Comparison of ENCODE assay signal across 28 mouse cellular contexts in genomic region chr6:140664611-140665010, GRCm38 (mm10). TPM values are rescaled to one million over a fixed set of nuclear protein-coding genes. Genes with fewer than 3 reads are reported as not detected.
DNase-seq lines count a peak whose midpoint lies in the region; ATAC-seq and TF ChIP-seq lines count a peak whose summit lies in the region.
"Had no signal": no experiment of that assay in that cellular context is flagged by ENCODE, and none has a peak within 500 bp of the region (broad histone marks: within the 10 kb centered on the region; RNA-seq: fewer than 3 reads in every experiment).

No protein-coding gene starts in this region.

- no peak overlapping the region for H3K27ac ChIP-seq in intestine, embryonic 15.5 days
- H3K27ac ChIP-seq in intestine, embryonic 16.5 days (ENCODE audit: low read length), result no peak overlapping the region
- no peak overlapping the region for H3K27ac ChIP-seq in CH12.LX (ENCODE audit: insufficient read depth, low read depth)
- H3K27ac ChIP-seq: embryonic facial prominence, embryonic 10.5 days; embryonic facial prominence, embryonic 13.5 days; forebrain, embryonic 12.5 days; forebrain, embryonic 15.5 days; gastrocnemius, adult 2 months; hindbrain, embryonic 10.5 days; hindbrain, embryonic 13.5 days had no signal

- dilution Hi-C loops in CH12.LX (cut with MboI; ENCODE audit: extremely low pct_ligation_motif_present, extremely low pct_unique_long_range_greater_than_20kb, low sequenced_read_pairs), result no loop called here

- no peak for TF ChIP-seq POLR2A in CH12.LX (IDR thresholded peaks at IDR 0.05; ENCODE audit: low read depth, low read length)

- WGBS in intestine, embryonic 15.5 days, result 82% methylated on average over 5 of the region's 5 CpGs
- 83% methylated on average over 5 of the region's 5 CpGs for WGBS in intestine, embryonic 16.5 days

- no peak for TF ChIP-seq RAD21 in CH12.LX (IDR thresholded peaks at IDR 0.05; ENCODE audit: low read depth, low read length)

- TF ChIP-seq CTCF in CH12.LX (conservative IDR thresholded peaks at IDR 0.05 in 1 of 2, IDR thresholded peaks at IDR 0.05 in 1 of 2; ENCODE audit: low read depth in 2 of 2, low read length in 2 of 2), result no peak

- no peak overlapping the region for H3K9ac ChIP-seq in intestine, embryonic 15.5 days
- H3K9ac ChIP-seq in intestine, embryonic 16.5 days (ENCODE audit: low read depth, low read length), result no peak overlapping the region
- no peak overlapping the region for H3K9ac ChIP-seq in CH12.LX (ENCODE audit: insufficient read depth, low read depth)
- H3K9ac ChIP-seq: embryonic facial prominence, embryonic 13.5 days; forebrain, embryonic 12.5 days; forebrain, embryonic 15.5 days; hindbrain, embryonic 13.5 days had no signal

- no peak overlapping the region for H3K4me2 ChIP-seq in intestine, embryonic 15.5 days (replicated peaks)
- H3K4me2 ChIP-seq in intestine, embryonic 16.5 days (ENCODE audit: low read depth, low read length), result no peak overlapping the region
- no peak overlapping the region for H3K4me2 ChIP-seq in CH12.LX (ENCODE audit: insufficient read depth, low read depth, poor library complexity, severe bottlenecking)
- H3K4me2 ChIP-seq: embryonic facial prominence, embryonic 13.5 days; forebrain, embryonic 12.5 days; forebrain, embryonic 15.5 days; heart, embryonic 11.5 days; hindbrain, embryonic 13.5 days had no signal

- H3K36me3 ChIP-seq in intestine, embryonic 15.5 days, result no peaks in the 10 kb centered on the region
- H3K36me3 ChIP-seq in intestine, embryonic 16.5 days (ENCODE audit: control insufficient read depth, insufficient read depth, low read length), result no peaks in the 10 kb centered on the region
- peaks cover 8 to 18% of the 10 kb centered on the region in 2 experiments for H3K36me3 ChIP-seq in CH12.LX (replicated peaks in 1 of 2; ENCODE audit: control insufficient read depth in 1 of 2, insufficient read depth in 1 of 2, low read length in 1 of 2)
- H3K36me3 ChIP-seq: embryonic facial prominence, embryonic 10.5 days; forebrain, embryonic 12.5 days; forebrain, embryonic 15.5 days; hindbrain, embryonic 10.5 days; hindbrain, embryonic 13.5 days had no signal

- H3K27me3 ChIP-seq in intestine, embryonic 15.5 days (replicated peaks), result no peaks in the 10 kb centered on the region
- no peaks in the 10 kb centered on the region for H3K27me3 ChIP-seq in intestine, embryonic 16.5 days (replicated peaks; ENCODE audit: control insufficient read depth, insufficient read depth, low read length)
- no peaks in the 10 kb centered on the region for H3K27me3 ChIP-seq in CH12.LX (replicated peaks)
- H3K27me3 ChIP-seq: embryonic facial prominence, embryonic 13.5 days; forebrain, embryonic 12.5 days; forebrain, embryonic 15.5 days; hindbrain, embryonic 13.5 days; Patski had no signal

- H3K4me1 ChIP-seq in intestine, embryonic 15.5 days (replicated peaks), result 0 out of 2 replicates have a peak, but pooled peaks cover 2% of the 10 kb centered on the region
- peaks cover 7% of the 10 kb centered on the region; the same call in 1 of the 2 replicates for H3K4me1 ChIP-seq in intestine, embryonic 16.5 days (ENCODE audit: control insufficient read depth, insufficient read depth, low read length)
- peaks cover 3 to 18% of the 10 kb centered on the region in 2 experiments; a peak in 3 of 4 replicates for H3K4me1 ChIP-seq in CH12.LX (ENCODE audit: control insufficient read depth in 1 of 2, insufficient read depth in 2 of 2)

- TF ChIP-seq EP300 in CH12.LX (IDR thresholded peaks at IDR 0.05; ENCODE audit: low read length), result no peak

- no peak for DNase-seq in CH12.LX (ENCODE audit: extremely low read depth)
- no peak for DNase-seq in right cerebral cortex, postnatal 25 days
- no peak for DNase-seq in MN1 (ENCODE audit: low spot score)
- DNase-seq in cerebellum, adult 11-12 months, result no peak
- DNase-seq: adrenal gland, postnatal 10 days; adrenal gland, postnatal 36 days; cerebellum, adult 11 months; cerebellum, adult 8-10 months; cerebellum, postnatal 10 days; cerebellum, postnatal 36 days; embryo, embryonic 11 days; gastrocnemius, adult 2 months; gastrocnemius, postnatal 14 days had no signal

- H3K4me3 ChIP-seq in intestine, embryonic 15.5 days (replicated peaks), result no peak overlapping the region
- H3K4me3 ChIP-seq in intestine, embryonic 16.5 days (ENCODE audit: low read length), result no peak overlapping the region
- H3K4me3 ChIP-seq in CH12.LX (replicated peaks in 1 of 3; ENCODE audit: low read depth in 2 of 3, low read length in 2 of 3, poor library complexity in 1 of 3), result no peak overlapping the region
- H3K4me3 ChIP-seq: embryonic facial prominence, embryonic 10.5 days; embryonic facial prominence, embryonic 13.5 days; erythroblast, embryonic 14.5 days; forebrain, embryonic 12.5 days; forebrain, embryonic 15.5 days; gastrocnemius, adult 2 months; hindbrain, embryonic 10.5 days; hindbrain, embryonic 13.5 days had no signal

- no peaks in the 10 kb centered on the region for H3K9me3 ChIP-seq in intestine, embryonic 15.5 days
- H3K9me3 ChIP-seq in intestine, embryonic 16.5 days (ENCODE audit: control insufficient read depth, low read length), result no peaks in the 10 kb centered on the region; the same call in 1 of the 2 replicates
- no peaks in the 10 kb centered on the region for H3K9me3 ChIP-seq in CH12.LX (replicated peaks; ENCODE audit: low read length)
- H3K9me3 ChIP-seq: embryonic facial prominence, embryonic 13.5 days; forebrain, embryonic 12.5 days; hindbrain, embryonic 10.5 days; hindbrain, embryonic 13.5 days had no signal

- in situ Hi-C loops in CH12.LX (cut with MboI; ENCODE audit: low pct_ligation_motif_present, low pct_unique_long_range_greater_than_20kb, low sequenced_read_pairs), result no loop called here

- no peaks in the 10 kb centered on the region for H3K79me2 ChIP-seq in CH12.LX (replicated peaks; ENCODE audit: control insufficient read depth, extremely low read depth, insufficient read depth, poor library complexity, severe bottlenecking)

- ATAC-seq in intestine, embryonic 15.5 days, result peak; percentile 13; the same call in 1 of the 2 replicates
- no peak for ATAC-seq in intestine, embryonic 16.5 days
- peak; percentile 11; the same call in 1 of the 2 replicates for ATAC-seq in megakaryocyte, adult 5-6 weeks (ENCODE audit: poor library complexity, severe bottlenecking)
- ATAC-seq: CD4-positive, CD25-positive, alpha-beta regulatory T cell, adult 4 months; forebrain, embryonic 15.5 days; hindbrain, embryonic 16.5 days; intestine, postnatal 0 days; Patski had no signal

TF ChIP-seq in CH12.LX, 34 proteins besides CTCF, POLR2A, EP300 and RAD21:
- TF ChIP-seq POLR2AphosphoS2 (IDR thresholded peaks at IDR 0.05; ENCODE audit: low read depth, low read length), result peak; percentile 12; the same call in 1 of the 2 replicates
- no peak for TF ChIP-seq USF1 (IDR thresholded peaks at IDR 0.05; ENCODE audit: low read depth, low read length)
- TF ChIP-seq USF2 (conservative IDR thresholded peaks at IDR 0.05; ENCODE audit: low read depth, low read length), result no peak
- no peak for TF ChIP-seq SMC3 (IDR thresholded peaks at IDR 0.05; ENCODE audit: low read depth, low read length)
TF ChIP-seq in CH12.LX: peak in this region for 1.

RNA-seq across cellular contexts. Expression of gene Aebp2, which starts 42.1 kb away (rescaled TPM):
- polyA plus RNA-seq in intestine, embryonic 15.5 days (2015; fragmentation: Nextera tagmentation; extraction: Ambion mirVana), result 9.5 and 9.7 TPM in 2 replicates
- polyA plus RNA-seq in intestine, embryonic 16.5 days (2015; fragmentation: Nextera tagmentation; extraction: Ambion mirVana), result 6.4 and 7.3 TPM in 2 replicates
- total RNA-seq in CH12.LX (2012; rRNA removed), result 59.9 and 76.8 TPM in 2 replicates
- 54.4 and 62.1 TPM in 2 replicates for total RNA-seq in CH12.LX (2014; rRNA removed)
- 63.3 and 70.8 TPM in 2 replicates for polyA plus RNA-seq in CH12.LX (2012; ENCODE audit: insufficient read length, low read depth)
- 31.5 and 34.2 TPM in 2 replicates for total RNA-seq in megakaryocyte, adult 5-6 weeks (2015)
- total RNA-seq in megakaryocyte, adult 5-6 weeks (2017), result 40.5 and 49.7 TPM in 2 replicates
